Mouse (Mus musculus): ENCODE data around the gene Hoxb3. TPM values are rescaled to one million over a fixed set of nuclear protein-coding genes. Genes with fewer than 3 reads are reported as not detected.

Hoxb3 gene
- polyA plus RNA-seq, 1 experiment from 2014 or later: not detected

GRCm38 (mm10) chr11:96353939-96354338, 30.8 kb downstream of the Hoxb3 start:
- Histone ChIP-seq H3K9ac (replicated peaks; ENCODE audit: low read depth, low read length) (no peak overlapping the region), H3K9me3 (ENCODE audit: control insufficient read depth, low read length) (no peaks in the 10 kb centered on the region), H3K4me1 (replicated peaks; ENCODE audit: control insufficient read depth, insufficient read depth, low read length) (no peaks in the 10 kb centered on the region; the same call in 1 of the 2 replicates), H3K4me2 (ENCODE audit: low read length) (no peak overlapping the region), H3K27me3 (replicated peaks; ENCODE audit: control insufficient read depth, insufficient read depth, low read length) (peaks cover 86% of the 10 kb centered on the region), H3K27ac (ENCODE audit: low read length) (no peak overlapping the region), H3K4me3 (replicated peaks; ENCODE audit: low read length) (no peak overlapping the region), H3K36me3 (ENCODE audit: control insufficient read depth, insufficient read depth) (no peaks in the 10 kb centered on the region)
- WGBS: 8% methylated on average over 8 of the region's 8 CpGs
- ATAC-seq: no peak

GRCm38 (mm10) chr11:96354376-96354775, 31.2 kb downstream of the Hoxb3 start:
- Histone ChIP-seq H3K4me3 (replicated peaks; ENCODE audit: low read length) (no peak overlapping the region), H3K9ac (replicated peaks; ENCODE audit: low read depth, low read length) (no peak overlapping the region), H3K4me2 (ENCODE audit: low read length) (no peak overlapping the region), H3K9me3 (ENCODE audit: control insufficient read depth, low read length) (no peaks in the 10 kb centered on the region), H3K36me3 (ENCODE audit: control insufficient read depth, insufficient read depth) (no peaks in the 10 kb centered on the region), H3K27ac (ENCODE audit: low read length) (no peak overlapping the region), H3K27me3 (replicated peaks; ENCODE audit: control insufficient read depth, insufficient read depth, low read length) (peaks cover 85% of the 10 kb centered on the region), H3K4me1 (replicated peaks; ENCODE audit: control insufficient read depth, insufficient read depth, low read length) (no peaks in the 10 kb centered on the region; the same call in 1 of the 2 replicates)
- 1% methylated on average over 25 of the region's 25 CpGs for WGBS
- ATAC-seq: no peak

DNA sequence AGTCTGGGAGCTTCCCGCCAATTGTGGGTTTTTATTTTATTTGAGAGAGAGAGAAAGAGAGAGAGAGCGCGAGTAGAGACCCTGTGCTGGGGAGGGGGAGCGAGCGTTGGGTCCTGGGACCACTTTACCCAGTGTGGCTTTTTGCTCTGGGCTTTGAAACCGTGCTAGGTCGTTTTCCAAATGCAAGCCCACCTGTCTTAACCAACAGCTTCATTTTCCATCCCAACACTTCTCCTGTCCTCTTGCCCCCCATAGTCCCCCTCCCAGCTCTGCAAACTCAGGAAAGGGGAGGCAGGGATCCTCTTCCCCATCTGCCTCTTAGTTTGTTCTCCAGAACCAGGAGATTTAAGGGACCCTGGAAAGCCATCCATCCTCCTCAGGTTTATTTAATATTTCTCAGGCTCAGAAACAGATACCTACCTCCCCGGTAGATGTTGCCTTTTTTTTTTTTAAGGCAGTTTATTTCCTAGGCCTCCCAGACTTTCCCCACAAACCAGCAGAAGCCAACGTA, 31.7 kb downstream of the Hoxb3 start:
- no peaks in the 10 kb centered on the region for H3K9me3 ChIP-seq (ENCODE audit: control insufficient read depth, low read length)
- no peaks in the 10 kb centered on the region; the same call in 1 of the 2 replicates for H3K4me1 ChIP-seq (replicated peaks; ENCODE audit: control insufficient read depth, insufficient read depth, low read length)
- H3K4me2 ChIP-seq (ENCODE audit: low read length): no peak overlapping the region
- H3K4me3 ChIP-seq (replicated peaks; ENCODE audit: low read length): no peak overlapping the region
- ATAC-seq: no peak
- no peak overlapping the region for H3K27ac ChIP-seq (ENCODE audit: low read length)
- no peak overlapping the region for H3K9ac ChIP-seq (replicated peaks; ENCODE audit: low read depth, low read length)
- 1% methylated on average over 9 of the region's 9 CpGs for WGBS
- H3K27me3 ChIP-seq (replicated peaks; ENCODE audit: control insufficient read depth, insufficient read depth, low read length): peaks cover 85% of the 10 kb centered on the region
- H3K36me3 ChIP-seq (ENCODE audit: control insufficient read depth, insufficient read depth): no peaks in the 10 kb centered on the region

- WGBS: 2% methylated on average over 5 of the region's 5 CpGs
- no peaks in the 10 kb centered on the region for H3K36me3 ChIP-seq (ENCODE audit: control insufficient read depth, insufficient read depth)
- no peak overlapping the region for H3K4me3 ChIP-seq (replicated peaks; ENCODE audit: low read length)
- H3K27me3 ChIP-seq (replicated peaks; ENCODE audit: control insufficient read depth, insufficient read depth, low read length): peaks cover 89% of the 10 kb centered on the region
- H3K4me1 ChIP-seq (replicated peaks; ENCODE audit: control insufficient read depth, insufficient read depth, low read length): no peaks in the 10 kb centered on the region
- H3K9ac ChIP-seq (replicated peaks; ENCODE audit: low read depth, low read length): no peak overlapping the region
- H3K9me3 ChIP-seq (ENCODE audit: control insufficient read depth, low read length): no peaks in the 10 kb centered on the region
- H3K4me2 ChIP-seq (ENCODE audit: low read length): no peak overlapping the region
- ATAC-seq: no peak
- H3K27ac ChIP-seq (ENCODE audit: low read length): no peak overlapping the region
Observed at GRCm38 (mm10) chr11:96363807-96364206, 40.7 kb downstream of the Hoxb3 start.

- H3K9ac ChIP-seq (replicated peaks; ENCODE audit: low read depth, low read length): no peak within 1 kb of the TSS
- H3K4me1 ChIP-seq (replicated peaks; ENCODE audit: control insufficient read depth, insufficient read depth, low read length): no peaks in the 10 kb centered on the region
- no peak within 1 kb of the TSS for H3K4me3 ChIP-seq (replicated peaks; ENCODE audit: low read length)
- H3K9me3 ChIP-seq (ENCODE audit: control insufficient read depth, low read length): no peaks in the 10 kb centered on the region
- 2% methylated on average over 26 of the region's 26 CpGs for WGBS
- H3K36me3 ChIP-seq (ENCODE audit: control insufficient read depth, insufficient read depth): no peaks in the 10 kb centered on the region
- no peak within 1 kb of the TSS for H3K27ac ChIP-seq (ENCODE audit: low read length)
- H3K27me3 ChIP-seq (replicated peaks; ENCODE audit: control insufficient read depth, insufficient read depth, low read length): peaks cover 91% of the 10 kb centered on the region
- no peak within 1 kb of the TSS for H3K4me2 ChIP-seq (ENCODE audit: low read length)
- ATAC-seq: no peak
Observed at GRCm38 (mm10) chr11:96365441-96366091, 42.4 kb downstream of the Hoxb3 start, which contains the start of gene Hoxb1. TSS of gene Hoxb1 (plus strand) at chr11:96365752.

DNA sequence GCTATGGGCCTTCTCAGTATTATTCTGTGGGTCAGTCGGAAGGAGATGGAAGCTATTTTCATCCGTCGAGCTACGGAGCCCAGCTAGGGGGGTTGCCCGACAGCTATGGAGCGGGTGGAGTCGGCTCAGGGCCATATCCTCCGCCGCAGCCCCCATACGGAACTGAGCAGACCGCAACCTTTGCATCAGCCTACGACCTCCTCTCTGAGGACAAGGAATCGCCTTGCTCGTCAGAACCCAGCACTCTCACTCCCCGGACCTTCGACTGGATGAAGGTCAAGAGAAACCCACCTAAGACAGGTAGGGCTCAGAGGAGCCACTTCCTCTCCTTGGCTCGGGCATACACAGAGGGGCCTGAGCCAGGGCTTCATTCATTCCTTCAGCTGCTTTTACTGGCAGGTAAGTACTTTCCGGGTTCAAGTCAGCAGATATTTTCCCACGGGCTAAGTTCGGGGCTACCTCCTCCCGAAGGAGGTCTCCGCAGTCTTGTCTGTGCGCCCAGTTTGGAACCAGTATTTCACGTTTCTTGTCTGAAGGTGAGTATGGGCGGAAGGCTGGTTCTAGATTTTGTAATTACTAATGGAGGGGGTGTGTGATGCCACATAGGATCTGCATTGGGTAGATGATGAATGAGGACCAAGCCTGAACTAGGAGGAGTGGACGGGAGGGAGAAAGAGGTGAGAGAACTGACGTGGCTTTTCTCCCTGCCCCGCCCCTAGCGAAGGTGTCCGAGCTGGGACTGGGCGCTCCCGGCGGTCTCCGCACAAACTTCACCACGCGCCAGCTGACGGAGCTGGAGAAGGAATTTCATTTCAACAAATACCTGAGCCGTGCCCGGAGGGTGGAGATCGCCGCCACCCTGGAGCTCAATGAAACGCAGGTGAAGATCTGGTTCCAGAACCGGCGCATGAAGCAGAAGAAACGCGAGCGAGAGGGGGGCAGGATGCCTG, 43.2 kb downstream of the Hoxb3 start:
- Histone ChIP-seq H3K4me3 (replicated peaks; ENCODE audit: low read length) (no peak overlapping the region), H3K9me3 (ENCODE audit: control insufficient read depth, low read length) (no peaks in the 10 kb centered on the region), H3K4me1 (replicated peaks; ENCODE audit: control insufficient read depth, insufficient read depth, low read length) (no peaks in the 10 kb centered on the region), H3K36me3 (ENCODE audit: control insufficient read depth, insufficient read depth) (no peaks in the 10 kb centered on the region), H3K27ac (ENCODE audit: low read length) (no peak overlapping the region), H3K27me3 (replicated peaks; ENCODE audit: control insufficient read depth, insufficient read depth, low read length) (peaks cover 93% of the 10 kb centered on the region), H3K4me2 (ENCODE audit: low read length) (no peak overlapping the region), H3K9ac (replicated peaks; ENCODE audit: low read depth, low read length) (no peak overlapping the region)
- 2% methylated on average over 44 of the region's 47 CpGs for WGBS
- ATAC-seq: no peak

DNA sequence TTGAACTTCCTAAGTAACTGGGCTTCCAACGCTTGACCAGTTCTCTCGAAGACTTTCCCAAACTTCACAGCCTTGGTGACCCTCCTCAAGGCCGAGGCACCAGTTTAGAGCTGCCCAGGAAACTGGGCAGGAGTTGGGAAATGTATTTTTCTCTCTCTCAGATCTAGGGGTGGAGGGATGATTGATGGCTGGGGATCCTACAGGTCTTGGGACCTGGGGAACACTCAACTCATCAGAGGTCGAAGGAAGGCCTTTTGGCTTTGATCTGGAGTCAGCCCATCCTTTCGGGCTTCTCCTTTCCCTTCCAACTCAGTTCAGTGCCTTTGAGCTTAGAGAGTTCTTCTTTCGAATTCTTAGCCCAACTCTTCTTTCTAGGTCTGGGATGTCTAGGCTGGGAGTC, 44.0 kb downstream of the Hoxb3 start:
- H3K27me3 ChIP-seq (replicated peaks; ENCODE audit: control insufficient read depth, insufficient read depth, low read length): peaks cover 92% of the 10 kb centered on the region
- H3K4me3 ChIP-seq (replicated peaks; ENCODE audit: low read length): no peak overlapping the region
- 7% methylated on average over 6 of the region's 6 CpGs for WGBS
- H3K4me1 ChIP-seq (replicated peaks; ENCODE audit: control insufficient read depth, insufficient read depth, low read length): no peaks in the 10 kb centered on the region
- H3K27ac ChIP-seq (ENCODE audit: low read length): no peak overlapping the region
- no peak overlapping the region for H3K9ac ChIP-seq (replicated peaks; ENCODE audit: low read depth, low read length)
- no peak for ATAC-seq
- H3K4me2 ChIP-seq (ENCODE audit: low read length): no peak overlapping the region
- no peaks in the 10 kb centered on the region for H3K9me3 ChIP-seq (ENCODE audit: control insufficient read depth, low read length)
- H3K36me3 ChIP-seq (ENCODE audit: control insufficient read depth, insufficient read depth): no peaks in the 10 kb centered on the region

GRCm38 (mm10) chr11:96368686-96369085, 45.6 kb downstream of the Hoxb3 start:
- Histone ChIP-seq H3K4me3 (replicated peaks; ENCODE audit: low read length) (no peak overlapping the region), H3K9me3 (ENCODE audit: control insufficient read depth, low read length) (no peaks in the 10 kb centered on the region), H3K27ac (ENCODE audit: low read length) (no peak overlapping the region), H3K4me2 (ENCODE audit: low read length) (no peak overlapping the region), H3K36me3 (ENCODE audit: control insufficient read depth, insufficient read depth) (no peaks in the 10 kb centered on the region), H3K4me1 (replicated peaks; ENCODE audit: control insufficient read depth, insufficient read depth, low read length) (no peaks in the 10 kb centered on the region), H3K27me3 (replicated peaks; ENCODE audit: control insufficient read depth, insufficient read depth, low read length) (peaks cover 94% of the 10 kb centered on the region), H3K9ac (replicated peaks; ENCODE audit: low read depth, low read length) (no peak overlapping the region)
- ATAC-seq: no peak
- 4% methylated on average over 5 of the region's 5 CpGs for WGBS

DNA sequence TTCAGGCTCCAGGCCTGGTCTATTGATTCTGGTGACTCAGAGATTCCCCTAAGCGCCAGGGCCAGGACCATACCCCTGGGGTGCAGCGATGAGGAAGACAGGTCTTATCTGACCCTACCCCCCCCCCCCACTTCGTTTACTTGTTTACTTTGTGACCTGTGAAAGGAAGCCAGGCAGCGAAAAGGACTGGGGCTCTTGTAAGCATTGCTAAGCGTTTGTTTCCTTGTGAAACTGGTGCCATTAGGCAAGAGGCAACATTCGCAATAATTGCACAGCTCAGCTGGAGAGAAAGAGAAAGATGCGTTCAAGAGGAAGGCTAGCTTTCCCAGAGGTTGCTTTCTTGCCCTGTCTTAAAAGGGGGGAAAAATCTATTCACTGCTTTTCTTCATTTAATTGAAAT, 46.0 kb downstream of the Hoxb3 start:
- WGBS: 8% methylated on average over 7 of the region's 7 CpGs
- H3K4me3 ChIP-seq (replicated peaks; ENCODE audit: low read length): no peak overlapping the region
- H3K4me2 ChIP-seq (ENCODE audit: low read length): no peak overlapping the region
- no peaks in the 10 kb centered on the region for H3K4me1 ChIP-seq (replicated peaks; ENCODE audit: control insufficient read depth, insufficient read depth, low read length)
- no peak overlapping the region for H3K9ac ChIP-seq (replicated peaks; ENCODE audit: low read depth, low read length)
- no peaks in the 10 kb centered on the region for H3K9me3 ChIP-seq (ENCODE audit: control insufficient read depth, low read length)
- ATAC-seq: no peak
- H3K36me3 ChIP-seq (ENCODE audit: control insufficient read depth, insufficient read depth): no peaks in the 10 kb centered on the region
- peaks cover 94% of the 10 kb centered on the region for H3K27me3 ChIP-seq (replicated peaks; ENCODE audit: control insufficient read depth, insufficient read depth, low read length)
- H3K27ac ChIP-seq (ENCODE audit: low read length): no peak overlapping the region

Measured in forebrain, embryonic 16.5 days (tissue).